Mouse (Mus musculus): Measurements from ENCODE around the gene Zcchc12. TPM values are rescaled to one million over a fixed set of nuclear protein-coding genes. Genes with fewer than 3 reads are reported as not detected.

Gene Zcchc12
- polyA plus RNA-seq, 1 experiment, result not detected

GRCm38 (mm10) chrX:36211216-36211615 is 15.5 kb downstream of the Zcchc12 start:
- no peaks in the 10 kb centered on the region for H3K36me3 ChIP-seq (ENCODE audit: control insufficient read depth)
- no peaks in the 10 kb centered on the region for H3K27me3 ChIP-seq (ENCODE audit: control insufficient read depth)
- H3K4me1 ChIP-seq (ENCODE audit: control insufficient read depth), result no peaks in the 10 kb centered on the region
- no peak overlapping the region for H3K4me3 ChIP-seq (replicated peaks)
- TF ChIP-seq GATA1 (IDR thresholded peaks at IDR 0.05; ENCODE audit: low read length), result no peak
- TF ChIP-seq TAL1 (IDR thresholded peaks at IDR 0.05; ENCODE audit: low read length), result no peak
- peaks cover 3% of the 10 kb centered on the region; the same call in 1 of the 2 replicates for H3K9me3 ChIP-seq (ENCODE audit: control insufficient read depth, low read length)

DNA sequence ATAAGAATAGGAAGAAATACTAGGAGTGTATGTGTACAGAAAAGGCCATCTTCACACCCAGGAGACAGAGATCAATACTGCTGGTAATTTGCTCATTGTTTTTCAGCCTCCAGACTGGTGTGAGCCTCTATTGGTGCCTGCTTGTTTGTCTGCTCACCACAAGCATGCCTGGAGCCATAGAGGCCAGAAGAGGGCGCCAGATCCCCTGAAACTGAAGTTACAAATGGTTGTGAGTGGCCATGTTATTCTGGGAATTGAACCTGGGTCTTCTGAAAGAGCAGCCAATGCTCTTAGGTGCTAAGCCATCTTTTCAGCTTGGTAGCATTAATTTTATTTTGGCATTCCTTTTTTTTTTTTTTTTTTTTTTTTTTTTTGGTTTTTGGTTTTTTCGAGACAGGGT is 25.7 kb downstream of the Zcchc12 start:
- Histone ChIP-seq H3K4me1 (ENCODE audit: control insufficient read depth) (no peaks in the 10 kb centered on the region), H3K36me3 (ENCODE audit: control insufficient read depth) (no peaks in the 10 kb centered on the region), H3K9me3 (ENCODE audit: control insufficient read depth, low read length) (no peaks in the 10 kb centered on the region), H3K27me3 (ENCODE audit: control insufficient read depth) (no peaks in the 10 kb centered on the region), H3K4me3 (replicated peaks) (no peak overlapping the region)
- TF ChIP-seq TAL1 (IDR thresholded peaks at IDR 0.05; ENCODE audit: low read length) (no peak), GATA1 (IDR thresholded peaks at IDR 0.05; ENCODE audit: low read length) (no peak)

DNA sequence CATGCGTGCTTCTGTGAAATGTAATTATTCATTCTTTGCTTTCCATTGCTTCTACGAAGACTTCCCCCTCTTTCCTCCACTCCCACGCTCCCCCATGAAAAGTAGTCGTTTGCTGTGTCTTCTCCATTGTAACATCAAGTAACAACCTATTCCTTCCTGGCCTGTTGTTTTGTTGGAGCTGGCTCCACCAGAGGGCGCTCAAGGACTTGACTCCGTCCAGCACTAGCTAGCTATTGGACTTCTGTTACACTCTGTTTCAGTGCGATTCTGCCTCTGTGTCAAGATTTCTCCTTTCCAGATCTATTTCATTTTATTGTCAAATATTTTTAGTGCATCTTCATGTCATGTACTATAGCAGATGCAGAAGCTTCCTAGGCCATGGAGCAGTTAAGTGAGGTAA is 30.1 kb downstream of the Zcchc12 start:
- TF ChIP-seq GATA1 (IDR thresholded peaks at IDR 0.05; ENCODE audit: low read length), result no peak
- TF ChIP-seq TAL1 (IDR thresholded peaks at IDR 0.05; ENCODE audit: low read length), result no peak
- H3K4me3 ChIP-seq (replicated peaks), result no peak overlapping the region
- no peaks in the 10 kb centered on the region for H3K9me3 ChIP-seq (ENCODE audit: control insufficient read depth, low read length)
- no peaks in the 10 kb centered on the region for H3K36me3 ChIP-seq (ENCODE audit: control insufficient read depth)
- H3K27me3 ChIP-seq (ENCODE audit: control insufficient read depth), result no peaks in the 10 kb centered on the region
- no peaks in the 10 kb centered on the region for H3K4me1 ChIP-seq (ENCODE audit: control insufficient read depth)

- Histone ChIP-seq H3K27me3 (ENCODE audit: control insufficient read depth) (no peaks in the 10 kb centered on the region), H3K4me1 (ENCODE audit: control insufficient read depth) (no peaks in the 10 kb centered on the region), H3K36me3 (ENCODE audit: control insufficient read depth) (no peaks in the 10 kb centered on the region), H3K9me3 (ENCODE audit: control insufficient read depth, low read length) (no peaks in the 10 kb centered on the region), H3K4me3 (replicated peaks) (no peak overlapping the region)
- TF ChIP-seq TAL1 (IDR thresholded peaks at IDR 0.05; ENCODE audit: low read length) (no peak), GATA1 (IDR thresholded peaks at IDR 0.05; ENCODE audit: low read length) (no peak)
These were observed 30.9 kb downstream of the Zcchc12 start for GRCm38 (mm10) chrX:36226577-36226976.

DNA sequence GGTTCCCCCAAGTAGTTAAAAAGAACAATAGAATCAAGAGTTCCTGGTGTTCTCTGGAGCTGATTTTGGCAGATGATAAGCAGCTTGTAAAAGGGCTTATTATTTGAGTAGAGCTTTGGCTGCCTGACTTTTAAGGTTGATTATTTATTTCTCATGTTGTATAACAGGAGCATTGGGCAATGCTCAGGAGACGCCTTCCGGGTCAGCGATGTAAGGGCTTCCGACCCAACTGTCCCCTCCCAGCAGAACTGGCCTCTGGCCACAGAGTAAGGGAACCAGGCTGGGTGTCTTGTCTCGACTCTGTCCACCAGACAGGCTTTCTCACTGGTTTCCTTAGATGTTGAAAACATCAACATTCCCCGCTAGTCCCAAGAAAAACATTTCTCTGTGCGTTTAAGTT is 33.2 kb downstream of the Zcchc12 start:
- H3K9me3 ChIP-seq (ENCODE audit: control insufficient read depth, low read length), result no peaks in the 10 kb centered on the region
- TF ChIP-seq TAL1 (IDR thresholded peaks at IDR 0.05; ENCODE audit: low read length) (no peak), GATA1 (IDR thresholded peaks at IDR 0.05; ENCODE audit: low read length) (no peak)
- no peaks in the 10 kb centered on the region for H3K27me3 ChIP-seq (ENCODE audit: control insufficient read depth)
- no peaks in the 10 kb centered on the region for H3K36me3 ChIP-seq (ENCODE audit: control insufficient read depth)
- H3K4me1 ChIP-seq (ENCODE audit: control insufficient read depth), result no peaks in the 10 kb centered on the region
- no peak overlapping the region for H3K4me3 ChIP-seq (replicated peaks)

- Histone ChIP-seq H3K9me3 (ENCODE audit: control insufficient read depth, low read length) (no peaks in the 10 kb centered on the region), H3K36me3 (ENCODE audit: control insufficient read depth) (no peaks in the 10 kb centered on the region), H3K4me1 (ENCODE audit: control insufficient read depth) (no peaks in the 10 kb centered on the region), H3K27me3 (ENCODE audit: control insufficient read depth) (no peaks in the 10 kb centered on the region), H3K4me3 (replicated peaks) (no peak overlapping the region)
- no peak for TF ChIP-seq GATA1 (IDR thresholded peaks at IDR 0.05; ENCODE audit: low read length)
- no peak for TF ChIP-seq TAL1 (IDR thresholded peaks at IDR 0.05; ENCODE audit: low read length)
These were observed 33.6 kb downstream of the Zcchc12 start for GRCm38 (mm10) chrX:36229273-36229672.

- Histone ChIP-seq H3K9me3 (ENCODE audit: control insufficient read depth, low read length) (no peaks in the 10 kb centered on the region), H3K4me1 (ENCODE audit: control insufficient read depth) (no peaks in the 10 kb centered on the region), H3K4me3 (replicated peaks) (no peak overlapping the region), H3K27me3 (ENCODE audit: control insufficient read depth) (no peaks in the 10 kb centered on the region), H3K36me3 (ENCODE audit: control insufficient read depth) (no peaks in the 10 kb centered on the region)
- TF ChIP-seq TAL1 (IDR thresholded peaks at IDR 0.05; ENCODE audit: low read length) (no peak), GATA1 (IDR thresholded peaks at IDR 0.05; ENCODE audit: low read length) (no peak)
These were observed 39.9 kb downstream of the Zcchc12 start for GRCm38 (mm10) chrX:36235652-36236051.

Other genes with a start within 250 kb of the Zcchc12 start
- not detected in 2 replicates for gene Il13ra1, start 83.8 kb upstream of the Zcchc12 start, polyA plus RNA-seq (2012)
- gene Lonrf3, start 132.4 kb downstream of the Zcchc12 start, polyA plus RNA-seq (2012), result not detected in 2 replicates
- gene Gm6268, start 205.4 kb downstream of the Zcchc12 start, polyA plus RNA-seq (2012), result not detected in 2 replicates

Measured in erythroblast, embryonic 14.5 days (primary cell).